Mouse (Mus musculus) layer of hippocampus, postnatal 10 days (tissue): Measurements from ENCODE around the gene Clpx. TPM values are rescaled to one million over a fixed set of nuclear protein-coding genes. Genes with fewer than 3 reads are reported as not detected.
"Not testable (repeated sequence)": the region's sequence is repeated elsewhere in the genome, so short reads cannot be mapped to it uniquely, and the experiment has no call there.

Experiments
- DNase-seq, 2 experiments: peaks; one replicate each; pipeline ENCODE4 v3.0.0; 2021; ENCODE audit warnings: low spot score in 2 of 2
- total RNA-seq, 2 experiments: library from RNA; stranded (reverse); gene quantifications; 2 replicates each; pipeline ENCODE4 v1.2.3; 2021

Gene Clpx
- total RNA-seq, 2 experiments from 2014 or later, result 27.8 to 31.6 TPM

- not testable (repeated sequence) for DNase-seq
These were observed 5.8 kb upstream of the Clpx start for GRCm38 (mm10) chr9:65288252-65288651.

DNA sequence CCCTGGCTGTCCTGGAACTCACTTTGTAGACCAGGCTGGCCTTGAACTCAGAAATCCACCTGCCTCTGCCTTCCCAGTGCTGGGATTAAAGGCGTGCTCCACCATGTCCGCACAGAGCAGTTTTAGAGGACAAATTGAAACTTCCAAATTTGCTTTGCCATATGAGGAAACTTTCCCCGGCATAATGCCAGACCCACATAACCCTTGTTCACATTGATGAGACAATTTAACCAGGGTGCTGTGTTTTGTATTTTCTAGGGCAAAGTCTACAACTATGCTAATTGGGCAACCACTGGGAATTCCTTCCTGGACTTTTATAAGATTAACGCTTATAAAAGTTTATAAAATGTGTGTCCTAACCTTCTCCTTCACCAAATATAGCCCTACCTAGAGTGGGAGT is 4.1 kb upstream of the Clpx start:
- DNase-seq, result no peak

DNA sequence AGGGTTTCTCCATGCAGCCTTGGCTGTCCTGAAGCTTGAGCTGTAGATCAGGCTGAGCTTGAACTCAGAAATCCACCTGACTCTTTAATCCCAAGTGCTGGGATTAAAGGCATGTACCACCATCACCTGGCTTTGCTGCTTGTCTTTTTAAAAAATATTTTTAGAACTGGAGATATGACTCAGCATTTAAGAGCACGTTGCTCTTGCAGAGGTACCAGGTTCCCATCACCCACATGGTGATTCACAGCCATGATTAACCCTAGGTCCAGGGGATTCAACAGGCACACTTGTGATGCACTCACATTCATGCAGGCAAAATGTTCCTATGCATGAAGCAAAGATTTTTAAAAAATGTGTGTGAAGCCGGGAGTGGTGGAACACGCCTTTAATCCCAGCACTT is 1.6 kb upstream of the Clpx start:
- no peak for DNase-seq

- DNase-seq, result no peak
These were observed 941 bp upstream of the Clpx start for GRCm38 (mm10) chr9:65293119-65293518.

- DNase-seq, result peak in 1 of 2 experiments; percentile 17
These were observed 484 bp upstream of the Clpx start for GRCm38 (mm10) chr9:65293580-65293972.

DNA sequence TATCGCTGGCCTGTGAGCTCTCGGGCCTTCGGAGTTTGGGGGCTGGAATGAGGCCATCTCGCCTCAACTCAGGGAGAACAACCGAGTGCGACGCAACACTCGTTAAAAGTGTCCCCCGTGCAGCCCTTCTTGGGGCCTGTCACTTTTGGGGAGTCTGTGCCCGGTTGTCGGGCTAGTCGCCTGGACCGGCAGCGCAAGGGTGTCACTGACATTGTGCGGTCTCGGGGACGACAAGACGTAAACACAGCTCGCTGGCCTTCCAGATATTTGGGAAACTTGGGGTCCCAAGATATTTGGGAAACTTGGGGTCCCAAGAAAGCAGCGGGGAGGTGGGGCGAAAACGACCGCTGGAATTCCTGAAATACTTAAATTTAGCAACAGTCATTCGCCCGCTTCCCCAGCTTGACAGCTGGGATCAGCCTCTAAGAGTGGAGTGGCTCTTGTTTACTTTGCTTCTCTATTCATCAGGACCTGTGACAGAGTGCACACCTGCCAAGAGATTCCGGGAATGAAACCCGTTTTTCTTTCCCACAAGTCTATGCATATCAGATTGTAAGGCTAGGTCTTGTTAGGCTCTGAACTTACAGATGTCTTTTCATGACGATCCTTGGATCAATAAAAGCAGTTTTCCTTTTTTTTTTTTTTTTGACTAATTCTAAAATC is 787 bp downstream of the Clpx start:
- no peak for DNase-seq

DNA sequence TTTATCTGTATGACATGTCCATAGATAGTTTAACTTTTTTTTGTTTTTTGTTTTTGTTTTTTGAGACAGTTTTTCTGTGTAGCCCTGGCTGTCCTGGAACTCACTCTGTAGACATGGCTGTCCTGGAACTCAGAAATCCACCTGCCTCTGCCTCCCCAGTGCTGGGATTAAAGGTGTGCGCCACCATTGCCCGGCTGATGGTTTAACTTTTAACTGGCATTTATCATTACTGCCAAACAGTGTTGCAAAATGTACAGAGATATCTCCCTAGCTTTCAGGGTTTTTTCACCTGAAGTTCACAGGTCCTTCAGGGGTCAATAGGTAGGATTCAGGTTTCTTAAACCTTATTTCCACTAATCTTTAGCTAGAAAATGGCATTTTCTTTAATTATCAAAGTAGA is 3.0 kb downstream of the Clpx start:
- no peak for DNase-seq

DNA sequence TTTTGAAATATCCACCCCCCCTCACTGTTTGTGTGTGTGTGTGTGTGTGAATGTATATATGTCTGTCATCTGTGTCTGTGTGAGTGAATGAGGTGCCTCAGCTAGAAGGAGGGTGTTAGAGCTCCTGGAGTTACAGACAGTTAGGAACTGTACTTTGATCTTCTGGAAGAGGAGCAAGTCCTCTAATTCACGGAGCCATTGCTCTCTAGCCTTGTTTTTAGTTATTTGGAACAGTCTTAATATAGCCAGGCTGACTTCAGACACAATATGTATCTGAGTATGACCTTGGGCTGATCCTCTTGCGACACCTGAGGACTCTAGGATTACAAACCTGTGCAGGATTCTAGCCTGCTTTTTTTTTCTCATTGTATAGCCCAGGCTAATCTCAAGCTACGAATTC is 4.7 kb downstream of the Clpx start:
- DNase-seq, result no peak

- no peak for DNase-seq
These were observed 5.6 kb downstream of the Clpx start for GRCm38 (mm10) chr9:65299650-65300049.

- DNase-seq, result no peak
These were observed 8.4 kb downstream of the Clpx start for GRCm38 (mm10) chr9:65302327-65302983.

- DNase-seq, result no peak
These were observed 9.5 kb downstream of the Clpx start for GRCm38 (mm10) chr9:65303586-65303985.

GRCm38 (mm10) chr9:65304300-65304699 is 10.2 kb downstream of the Clpx start:
- DNase-seq, result no peak

- DNase-seq, result no peak
These were observed 12.6 kb downstream of the Clpx start for GRCm38 (mm10) chr9:65306672-65307071.

DNA sequence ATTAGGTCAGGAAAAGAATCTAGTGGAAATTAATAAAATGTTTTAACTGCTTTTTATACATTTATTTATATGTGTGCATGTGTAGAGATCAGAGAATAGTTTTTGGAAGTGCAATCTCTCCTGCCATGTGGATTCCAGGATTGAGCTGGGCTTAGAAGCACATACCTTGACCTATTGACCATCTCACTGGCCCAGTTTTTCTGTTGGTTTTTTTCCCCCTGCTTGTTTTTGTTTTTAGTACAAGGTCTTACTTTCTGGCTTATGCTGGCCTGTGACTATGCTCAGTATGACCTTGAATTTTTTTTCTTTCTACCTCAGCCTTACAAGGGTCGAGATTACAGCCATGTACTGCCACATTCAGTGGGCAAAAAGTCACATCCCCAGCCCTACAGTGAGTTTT is 14.0 kb downstream of the Clpx start:
- DNase-seq, result no peak

DNA sequence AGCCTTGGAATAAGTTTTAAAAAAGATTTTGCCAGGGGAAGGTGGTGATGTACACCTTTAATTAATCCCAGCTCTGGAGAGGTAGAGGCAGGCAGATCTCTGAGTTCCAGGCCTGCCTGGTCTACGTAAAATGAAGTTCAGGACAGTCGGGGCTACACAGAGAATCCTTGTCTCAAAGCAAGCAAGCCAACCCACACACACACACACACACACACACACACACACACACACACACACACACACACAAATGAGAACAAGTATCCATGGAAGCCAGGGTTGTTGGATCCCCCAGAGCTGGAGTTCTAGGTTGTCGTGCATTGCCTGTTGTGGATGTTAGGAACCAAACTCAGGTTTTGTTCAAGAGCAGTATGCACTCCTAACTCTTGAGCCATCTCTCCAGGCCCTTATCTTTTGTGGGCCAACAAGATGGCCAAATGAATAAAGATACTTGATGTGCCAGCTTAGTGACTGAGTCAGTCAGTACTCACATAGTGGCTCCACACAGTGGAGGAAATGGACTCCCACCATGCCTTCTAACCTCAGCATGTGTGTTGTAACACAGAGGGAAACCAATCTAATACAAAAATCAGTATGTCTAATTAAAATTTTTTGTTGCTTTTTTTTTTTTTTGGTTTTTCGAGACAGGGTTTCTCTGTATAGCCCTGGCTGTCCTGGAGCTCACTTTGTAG is 18.8 kb downstream of the Clpx start:
- no peak for DNase-seq

DNA sequence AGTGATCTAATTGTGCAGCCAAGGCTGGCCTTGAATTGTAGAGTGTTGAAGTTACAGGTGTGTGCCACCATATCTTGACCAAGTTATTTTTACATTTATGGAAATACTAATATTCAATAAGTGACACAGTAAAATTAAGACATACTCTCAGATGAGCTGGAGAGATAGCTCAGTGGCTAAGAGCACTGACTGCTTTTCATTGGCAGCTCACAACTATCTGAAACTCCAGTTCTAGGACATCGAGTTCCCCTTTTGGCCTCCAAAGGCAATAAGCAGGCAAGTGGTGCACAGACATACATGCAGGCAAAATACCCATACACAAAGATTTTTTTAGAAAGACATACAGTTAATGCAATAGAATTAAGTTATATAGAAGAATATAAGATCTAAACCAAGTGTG is 19.8 kb downstream of the Clpx start:
- DNase-seq, result no peak

DNA sequence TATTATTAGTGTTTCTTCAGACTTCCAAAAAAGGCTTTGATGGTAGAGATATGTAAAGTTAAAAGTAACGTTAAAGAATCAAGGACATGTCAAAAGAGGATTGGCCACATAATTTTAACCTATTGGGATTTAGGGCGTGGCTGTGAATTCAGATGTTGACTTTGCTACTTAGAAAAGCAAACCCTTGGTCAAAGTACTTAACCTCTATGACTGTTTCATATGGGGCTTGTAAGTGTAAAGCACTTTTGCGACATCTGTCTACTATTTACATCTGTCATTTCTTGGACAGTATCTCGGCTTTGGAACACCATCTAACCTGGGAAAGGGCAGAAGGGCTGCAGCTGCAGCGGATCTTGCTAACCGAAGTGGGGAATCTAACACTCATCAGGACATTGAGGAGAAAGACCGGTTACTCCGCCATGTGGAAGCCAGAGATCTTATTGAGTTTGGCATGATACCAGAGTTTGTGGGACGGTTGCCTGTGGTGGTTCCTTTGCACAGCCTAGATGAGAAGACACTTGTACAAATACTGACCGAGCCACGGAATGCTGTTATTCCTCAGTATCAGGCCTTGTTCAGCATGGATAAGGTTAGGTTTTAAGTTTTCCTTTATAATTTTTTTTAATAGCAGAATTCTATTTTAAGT is 28.3 kb downstream of the Clpx start:
- no peak for DNase-seq

GRCm38 (mm10) chr9:65325971-65326370 is 31.9 kb downstream of the Clpx start:
- DNase-seq, result no peak

DNA sequence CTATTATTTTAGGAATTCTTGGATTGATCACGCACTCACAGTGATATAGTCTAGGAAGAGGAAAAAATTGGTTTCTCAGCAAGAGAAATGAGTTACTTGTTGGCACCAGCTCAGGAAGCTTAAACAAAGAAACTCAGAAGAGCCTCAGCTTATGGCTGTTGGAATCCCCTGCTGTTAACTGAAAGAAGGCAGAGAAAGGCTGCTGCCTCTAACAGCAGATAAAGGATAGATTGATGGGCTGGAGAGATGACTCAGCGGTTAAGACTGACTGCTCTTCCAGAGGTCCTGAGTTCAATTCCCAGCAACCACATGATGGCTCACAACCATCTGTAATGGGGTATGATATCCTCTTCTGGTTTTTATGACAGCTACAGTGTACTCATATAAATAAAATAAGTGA is 33.3 kb downstream of the Clpx start:
- DNase-seq, result no peak

GRCm38 (mm10) chr9:65333958-65334357 is 39.9 kb downstream of the Clpx start:
- DNase-seq, result no peak

DNA sequence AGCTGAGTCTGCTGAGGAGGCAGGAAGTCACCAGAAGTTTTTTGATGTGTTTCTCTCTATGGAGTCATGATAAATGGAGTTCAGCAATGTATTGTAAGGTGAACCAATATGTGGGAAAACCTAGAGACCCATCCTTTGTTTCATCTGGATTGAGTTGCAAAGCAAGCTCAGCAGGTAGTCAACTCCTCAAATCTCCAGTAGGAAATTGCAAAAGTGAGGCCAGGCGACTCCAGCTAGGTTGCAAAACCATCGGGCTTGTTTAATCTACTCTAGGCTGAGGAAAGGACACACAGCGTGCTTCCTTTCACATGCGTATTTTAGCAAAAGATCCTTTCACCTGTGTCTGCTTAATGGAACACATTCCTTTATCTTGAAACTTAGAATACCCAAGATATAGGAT is 45.1 kb downstream of the Clpx start:
- no peak for DNase-seq

DNA sequence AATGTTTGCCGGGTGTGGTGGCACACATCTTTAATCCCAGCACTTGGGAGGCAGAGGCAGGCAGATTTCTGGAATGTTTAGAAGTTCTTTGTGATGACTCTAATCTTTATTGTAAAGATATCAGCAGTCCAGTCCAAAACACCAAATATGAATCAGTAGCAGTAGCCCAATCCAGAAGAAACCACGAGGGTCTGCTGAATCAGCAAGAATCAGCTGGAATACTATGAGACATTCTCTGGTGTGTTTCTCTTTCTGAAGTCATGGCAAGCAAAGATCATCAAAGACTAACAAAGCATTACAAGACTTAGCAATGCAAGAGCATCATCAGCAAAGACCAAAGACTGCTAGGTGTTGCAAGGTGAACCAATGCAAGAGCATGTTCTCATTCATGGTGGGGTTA is 46.4 kb downstream of the Clpx start:
- no peak for DNase-seq
